Mouse (Mus musculus): ENCODE data around the gene Nop2. TPM values are rescaled to one million over a fixed set of nuclear protein-coding genes. Genes with fewer than 3 reads are reported as not detected.

Gene Nop2
- polyA plus RNA-seq, 1 experiment from 2014 or later: 54.4 TPM

DNA sequence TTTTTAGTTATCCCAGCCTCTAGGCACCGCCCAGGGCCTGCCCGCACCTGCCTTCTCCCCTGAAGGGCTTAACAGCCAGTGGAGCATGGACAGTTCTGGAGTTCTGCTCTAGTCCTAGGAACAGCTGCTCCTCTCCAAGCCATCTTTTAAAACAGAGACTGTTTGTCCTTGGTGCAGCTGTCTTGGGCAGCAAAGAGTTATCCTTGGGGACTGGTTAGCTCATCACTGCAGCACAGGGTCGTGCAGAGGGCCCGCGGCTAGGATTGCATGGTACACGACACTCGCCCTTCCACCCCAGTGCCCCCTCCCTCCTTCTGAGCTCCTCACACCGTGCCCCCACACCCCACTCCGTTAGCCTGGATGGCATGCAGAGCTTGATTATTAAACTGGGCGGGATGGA lies 15.6 kb downstream of the Nop2 start:
- Histone ChIP-seq H3K36me3 (ENCODE audit: control insufficient read depth, insufficient read depth) (peaks cover 2% of the 10 kb centered on the region; the same call in 1 of the 2 replicates), H3K4me2 (ENCODE audit: low read length) (no peak overlapping the region), H3K4me3 (replicated peaks; ENCODE audit: low read length) (no peak overlapping the region), H3K9ac (replicated peaks; ENCODE audit: low read depth, low read length) (no peak overlapping the region), H3K9me3 (ENCODE audit: control insufficient read depth, low read length) (no peaks in the 10 kb centered on the region), H3K27me3 (replicated peaks; ENCODE audit: control insufficient read depth, insufficient read depth, low read length) (no peaks in the 10 kb centered on the region), H3K4me1 (replicated peaks; ENCODE audit: control insufficient read depth, insufficient read depth, low read length) (peaks cover 37% of the 10 kb centered on the region), H3K27ac (ENCODE audit: low read length) (no peak overlapping the region)
- WGBS: 77% methylated on average over 10 of the region's 10 CpGs
- ATAC-seq: no peak

DNA sequence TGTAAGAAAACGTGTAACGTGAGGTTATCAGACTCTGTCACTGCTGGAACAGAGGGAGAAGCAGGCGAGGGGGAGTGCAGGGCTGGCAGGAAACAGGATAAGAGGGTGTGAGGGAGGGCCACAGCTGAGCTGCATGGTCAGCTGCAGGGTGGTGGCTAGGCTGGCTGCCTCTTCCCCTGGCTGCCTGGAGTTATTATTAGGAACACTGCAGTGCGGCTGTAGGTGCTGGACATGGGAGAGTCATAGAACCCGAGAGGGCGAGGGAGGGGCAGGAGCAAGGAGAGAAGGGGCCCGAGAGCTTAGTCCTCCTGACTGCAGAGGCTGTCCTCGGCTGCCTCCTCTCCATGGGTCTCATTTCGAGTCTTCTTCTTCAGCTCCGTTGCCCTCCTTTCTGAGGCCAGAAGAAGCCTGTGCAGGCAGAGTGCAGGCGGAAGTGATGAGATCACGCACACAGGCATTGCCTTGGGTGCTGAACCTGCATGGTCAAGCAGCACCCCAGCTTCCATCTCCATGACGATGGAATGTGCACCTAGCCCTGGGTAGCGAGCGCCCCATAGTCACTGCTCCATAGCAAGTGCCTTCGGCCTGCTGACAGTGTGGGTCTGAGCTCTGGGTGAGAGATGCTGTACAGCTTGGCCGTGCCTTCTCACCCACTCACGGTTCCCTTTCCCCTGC lies 16.7 kb downstream of the Nop2 start:
- H3K27me3 ChIP-seq (replicated peaks; ENCODE audit: control insufficient read depth, insufficient read depth, low read length): no peaks in the 10 kb centered on the region
- H3K36me3 ChIP-seq (ENCODE audit: control insufficient read depth, insufficient read depth): peaks cover 2% of the 10 kb centered on the region; the same call in 1 of the 2 replicates
- no peak overlapping the region for H3K27ac ChIP-seq (ENCODE audit: low read length)
- H3K9me3 ChIP-seq (ENCODE audit: control insufficient read depth, low read length): no peaks in the 10 kb centered on the region
- H3K9ac ChIP-seq (replicated peaks; ENCODE audit: low read depth, low read length): no peak overlapping the region; the same call in 1 of the 2 replicates
- H3K4me2 ChIP-seq (ENCODE audit: low read length): no peak overlapping the region
- no peak overlapping the region for H3K4me3 ChIP-seq (replicated peaks; ENCODE audit: low read length)
- peaks cover 37% of the 10 kb centered on the region for H3K4me1 ChIP-seq (replicated peaks; ENCODE audit: control insufficient read depth, insufficient read depth, low read length)
- ATAC-seq: no peak
- 72% methylated on average over 18 of the region's 18 CpGs for WGBS

DNA sequence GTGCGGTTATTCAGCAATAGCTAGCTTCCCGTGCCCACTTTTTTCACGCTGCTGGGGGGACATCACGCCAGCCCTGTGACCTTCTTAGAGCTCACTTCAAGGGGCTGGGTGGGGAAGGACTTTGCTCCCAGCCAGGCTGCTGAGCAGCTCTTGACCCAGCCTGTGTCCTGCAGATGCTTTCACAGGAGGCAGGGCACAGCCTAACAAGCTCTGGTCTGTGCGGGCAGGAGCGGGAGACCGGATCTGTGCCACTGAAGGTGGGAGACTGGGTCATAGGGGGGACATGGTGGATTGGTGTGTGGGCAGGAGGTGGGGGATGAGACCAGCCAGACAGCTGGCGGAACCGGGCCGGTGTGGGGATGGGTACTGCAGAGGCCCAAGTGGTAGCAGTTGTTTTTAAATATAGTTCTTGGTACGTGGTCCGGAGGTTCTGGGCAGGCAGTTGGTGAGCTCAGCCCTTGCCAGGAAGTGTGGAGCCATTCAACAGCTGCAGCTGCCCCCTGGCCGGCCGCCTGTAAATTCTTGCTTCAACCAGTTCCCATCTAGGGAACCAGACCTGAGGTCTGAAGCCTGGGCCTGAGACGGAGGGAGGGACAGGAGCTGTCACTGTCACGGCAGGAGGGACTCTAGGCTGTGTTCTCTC lies 17.3 kb downstream of the Nop2 start:
- Histone ChIP-seq H3K4me2 (ENCODE audit: low read length) (no peak overlapping the region), H3K9ac (replicated peaks; ENCODE audit: low read depth, low read length) (no peak overlapping the region), H3K4me1 (replicated peaks; ENCODE audit: control insufficient read depth, insufficient read depth, low read length) (peaks cover 37% of the 10 kb centered on the region), H3K36me3 (ENCODE audit: control insufficient read depth, insufficient read depth) (peaks cover 2% of the 10 kb centered on the region; the same call in 1 of the 2 replicates), H3K27me3 (replicated peaks; ENCODE audit: control insufficient read depth, insufficient read depth, low read length) (no peaks in the 10 kb centered on the region), H3K27ac (ENCODE audit: low read length) (no peak overlapping the region), H3K4me3 (replicated peaks; ENCODE audit: low read length) (no peak overlapping the region), H3K9me3 (ENCODE audit: control insufficient read depth, low read length) (no peaks in the 10 kb centered on the region)
- ATAC-seq: no peak
- 76% methylated on average over 16 of the region's 16 CpGs for WGBS

DNA sequence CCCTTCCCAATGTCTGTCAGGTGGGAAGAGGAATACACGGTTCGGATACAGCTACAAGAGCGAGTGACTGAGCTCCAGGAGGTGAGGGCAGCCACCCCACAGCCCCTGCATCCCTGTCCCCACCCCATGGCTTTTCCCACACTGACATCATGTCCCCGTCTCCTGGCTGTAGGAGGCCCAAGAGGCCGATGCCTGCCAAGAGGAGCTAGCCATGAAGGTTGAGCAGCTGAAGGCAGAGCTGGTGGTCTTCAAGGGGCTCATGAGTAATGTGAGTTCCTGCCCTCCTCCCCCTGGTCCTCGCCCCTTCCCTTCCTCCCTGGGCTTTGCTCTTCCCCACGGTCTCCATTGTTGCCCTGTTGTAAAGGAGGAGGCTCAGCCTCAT lies 17.9 kb downstream of the Nop2 start:
- no peak overlapping the region for H3K9ac ChIP-seq (replicated peaks; ENCODE audit: low read depth, low read length)
- no peak overlapping the region for H3K4me3 ChIP-seq (replicated peaks; ENCODE audit: low read length)
- H3K27ac ChIP-seq (ENCODE audit: low read length): no peak overlapping the region
- 57% methylated on average over 6 of the region's 7 CpGs for WGBS
- no peak overlapping the region for H3K4me2 ChIP-seq (ENCODE audit: low read length)
- no peaks in the 10 kb centered on the region for H3K27me3 ChIP-seq (replicated peaks; ENCODE audit: control insufficient read depth, insufficient read depth, low read length)
- H3K4me1 ChIP-seq (replicated peaks; ENCODE audit: control insufficient read depth, insufficient read depth, low read length): peaks cover 34% of the 10 kb centered on the region
- no peaks in the 10 kb centered on the region for H3K9me3 ChIP-seq (ENCODE audit: control insufficient read depth, low read length)
- no peak for ATAC-seq
- peaks cover 2% of the 10 kb centered on the region; the same call in 1 of the 2 replicates for H3K36me3 ChIP-seq (ENCODE audit: control insufficient read depth, insufficient read depth)

DNA sequence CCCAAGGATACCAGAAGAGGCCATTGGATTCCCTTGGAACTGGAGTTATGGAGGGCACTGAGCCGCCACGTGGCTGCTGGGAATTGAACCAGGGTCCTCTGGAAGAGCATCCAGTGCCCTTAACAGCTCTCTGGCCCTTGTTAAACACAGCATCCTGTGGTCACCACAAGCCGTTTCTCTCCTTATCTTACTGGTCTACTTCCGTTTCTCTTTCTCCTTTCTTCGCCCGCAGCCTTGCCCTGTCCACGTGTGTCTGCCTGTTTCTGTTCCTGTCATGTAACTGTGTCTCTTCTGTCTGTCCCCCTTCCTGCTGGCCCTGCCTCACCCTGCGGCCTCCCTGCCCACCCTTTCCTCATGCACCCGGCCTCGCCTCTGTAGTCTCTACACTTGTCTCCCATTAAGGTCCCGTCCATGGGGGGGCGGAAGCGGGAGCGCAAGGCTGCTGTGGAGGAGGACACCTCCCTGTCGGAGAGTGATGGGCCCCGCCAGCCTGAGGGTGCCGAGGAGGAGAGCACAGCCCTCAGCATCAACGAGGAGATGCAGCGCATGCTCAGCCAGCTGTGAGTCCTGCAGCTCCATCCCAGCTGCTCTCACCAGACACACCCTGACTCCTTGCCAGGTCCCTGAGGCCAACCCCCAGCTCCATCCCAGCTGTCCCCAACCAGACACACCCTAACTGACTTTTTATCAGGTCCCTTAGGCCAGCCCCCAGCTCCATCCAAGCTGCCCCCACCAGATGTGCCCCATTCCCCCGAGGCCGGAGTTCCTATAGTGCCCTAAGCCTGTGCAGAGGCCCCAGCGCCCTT lies 20.7 kb downstream of the Nop2 start:
- WGBS: 90% methylated on average over 22 of the region's 22 CpGs
- ATAC-seq: no peak

DNA sequence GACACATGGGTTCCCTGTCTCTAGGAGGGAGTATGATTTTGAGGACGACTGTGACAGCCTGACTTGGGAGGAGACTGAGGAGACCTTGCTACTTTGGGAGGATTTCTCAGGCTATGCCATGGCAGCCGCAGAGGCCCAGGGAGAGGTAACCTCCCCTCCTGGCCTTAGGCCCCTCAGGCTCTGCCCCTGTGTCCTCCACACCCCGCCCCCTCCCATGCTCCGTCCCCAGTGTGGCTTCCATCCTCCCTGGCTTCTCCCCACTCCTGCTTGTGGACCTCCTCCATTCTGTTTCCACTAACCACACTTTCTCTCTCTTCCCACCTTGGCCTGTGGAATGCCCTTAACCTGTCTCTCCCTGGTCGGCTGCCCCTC lies 21.3 kb downstream of the Nop2 start:
- no peak overlapping the region for H3K27ac ChIP-seq (ENCODE audit: low read length)
- no peak overlapping the region for H3K4me2 ChIP-seq (ENCODE audit: low read length)
- no peaks in the 10 kb centered on the region for H3K9me3 ChIP-seq (ENCODE audit: control insufficient read depth, low read length)
- H3K36me3 ChIP-seq (ENCODE audit: control insufficient read depth, insufficient read depth): peaks cover 2% of the 10 kb centered on the region; the same call in 1 of the 2 replicates
- no peak for ATAC-seq
- peaks cover 8% of the 10 kb centered on the region for H3K4me1 ChIP-seq (replicated peaks; ENCODE audit: control insufficient read depth, insufficient read depth, low read length)
- WGBS: 88% methylated on average over 5 of the region's 5 CpGs
- no peaks in the 10 kb centered on the region for H3K27me3 ChIP-seq (replicated peaks; ENCODE audit: control insufficient read depth, insufficient read depth, low read length)
- no peak overlapping the region for H3K4me3 ChIP-seq (replicated peaks; ENCODE audit: low read length)
- no peak overlapping the region for H3K9ac ChIP-seq (replicated peaks; ENCODE audit: low read depth, low read length)

More for the DNA sequence above, 20.7 kb downstream of the Nop2 start:
- no peak overlapping the region for H3K4me2 ChIP-seq (ENCODE audit: low read length)
- H3K9me3 ChIP-seq (ENCODE audit: control insufficient read depth, low read length): no peaks in the 10 kb centered on the region
- no peak overlapping the region for H3K9ac ChIP-seq (replicated peaks; ENCODE audit: low read depth, low read length)
- no peak overlapping the region for H3K4me3 ChIP-seq (replicated peaks; ENCODE audit: low read length)
- no peaks in the 10 kb centered on the region for H3K27me3 ChIP-seq (replicated peaks; ENCODE audit: control insufficient read depth, insufficient read depth, low read length)
- H3K36me3 ChIP-seq (ENCODE audit: control insufficient read depth, insufficient read depth): peaks cover 2% of the 10 kb centered on the region; the same call in 1 of the 2 replicates
- H3K4me1 ChIP-seq (replicated peaks; ENCODE audit: control insufficient read depth, insufficient read depth, low read length): peaks cover 12% of the 10 kb centered on the region
- H3K27ac ChIP-seq (ENCODE audit: low read length): no peak overlapping the region

DNA sequence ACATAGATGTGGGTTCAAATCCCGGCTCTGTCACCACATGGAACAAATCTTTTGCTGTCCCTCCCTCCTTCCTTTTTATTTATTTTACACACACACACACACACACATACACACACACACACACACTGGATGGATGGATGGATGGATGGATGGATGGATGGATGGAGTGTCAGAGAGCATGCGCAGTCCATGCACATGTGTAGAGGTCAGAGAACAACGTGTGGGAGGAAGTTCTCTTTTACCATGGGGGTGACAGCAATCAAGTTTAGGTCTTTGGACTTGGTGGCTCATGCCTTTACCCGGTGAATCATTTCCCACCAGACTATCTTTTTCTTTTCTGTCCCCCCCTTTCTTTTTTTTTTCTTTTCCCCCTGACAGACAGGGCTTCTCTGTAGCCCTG lies 22.0 kb downstream of the Nop2 start:
- Histone ChIP-seq H3K9ac (replicated peaks; ENCODE audit: low read depth, low read length) (no peak overlapping the region), H3K9me3 (ENCODE audit: control insufficient read depth, low read length) (no peaks in the 10 kb centered on the region), H3K36me3 (ENCODE audit: control insufficient read depth, insufficient read depth) (peaks cover 2% of the 10 kb centered on the region; the same call in 1 of the 2 replicates)

DNA sequence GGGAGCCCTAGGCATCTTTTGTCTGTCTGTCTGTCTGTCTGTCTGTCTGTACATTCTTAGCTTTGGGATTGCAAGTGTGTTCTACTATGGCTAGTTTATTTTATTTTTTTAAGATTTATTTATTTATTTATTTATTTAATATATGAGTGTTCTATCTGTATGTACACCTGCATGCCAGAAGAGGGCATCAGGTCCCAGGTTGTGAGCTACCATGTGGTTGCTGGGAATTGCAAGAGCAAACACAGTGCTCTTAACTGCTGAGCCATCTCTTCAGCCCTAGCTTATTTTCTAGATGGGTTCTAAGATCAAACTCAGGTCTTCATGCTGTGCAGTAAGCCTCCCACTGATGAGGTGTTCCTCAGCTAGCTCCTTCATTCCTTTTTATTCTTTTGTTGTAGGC lies 22.8 kb downstream of the Nop2 start:
- no peaks in the 10 kb centered on the region for H3K27me3 ChIP-seq (replicated peaks; ENCODE audit: control insufficient read depth, insufficient read depth, low read length)
- H3K4me1 ChIP-seq (replicated peaks; ENCODE audit: control insufficient read depth, insufficient read depth, low read length): no peaks in the 10 kb centered on the region
- H3K27ac ChIP-seq (ENCODE audit: low read length): no peak overlapping the region
- H3K9ac ChIP-seq (replicated peaks; ENCODE audit: low read depth, low read length): no peak overlapping the region
- ATAC-seq: no peak
- no peaks in the 10 kb centered on the region for H3K9me3 ChIP-seq (ENCODE audit: control insufficient read depth, low read length)
- H3K4me2 ChIP-seq (ENCODE audit: low read length): no peak overlapping the region
- H3K4me3 ChIP-seq (replicated peaks; ENCODE audit: low read length): no peak overlapping the region
- peaks cover 2% of the 10 kb centered on the region; the same call in 1 of the 2 replicates for H3K36me3 ChIP-seq (ENCODE audit: control insufficient read depth, insufficient read depth)

More for the DNA sequence above, 22.0 kb downstream of the Nop2 start:
- 94% methylated on average over 4 of the region's 4 CpGs for WGBS
- H3K4me2 ChIP-seq (ENCODE audit: low read length): no peak overlapping the region
- no peak overlapping the region for H3K27ac ChIP-seq (ENCODE audit: low read length)
- H3K4me1 ChIP-seq (replicated peaks; ENCODE audit: control insufficient read depth, insufficient read depth, low read length): peaks cover 1% of the 10 kb centered on the region
- no peaks in the 10 kb centered on the region for H3K27me3 ChIP-seq (replicated peaks; ENCODE audit: control insufficient read depth, insufficient read depth, low read length)
- no peak for ATAC-seq
- no peak overlapping the region for H3K4me3 ChIP-seq (replicated peaks; ENCODE audit: low read length)

DNA sequence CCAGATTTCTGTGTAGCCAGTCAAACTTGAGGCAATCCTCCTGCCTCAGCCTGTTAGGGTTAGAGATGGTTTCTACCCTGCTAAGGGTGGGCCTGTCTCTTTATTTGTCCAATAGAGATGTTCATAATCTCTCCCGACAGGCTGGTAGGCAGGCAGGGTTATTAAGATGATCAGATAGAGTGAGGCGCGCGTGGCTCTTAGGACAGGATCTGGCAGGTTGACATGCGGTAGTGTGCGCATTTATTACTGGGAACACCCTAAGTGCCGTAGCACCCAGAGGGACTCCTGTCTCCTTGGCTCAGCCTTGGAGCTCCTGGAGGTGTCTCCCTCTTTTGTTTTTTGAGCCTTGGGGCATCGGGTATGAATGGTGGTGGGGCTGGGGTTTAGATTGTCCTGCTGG lies 23.6 kb downstream of the Nop2 start:
- Histone ChIP-seq H3K36me3 (ENCODE audit: control insufficient read depth, insufficient read depth) (peaks cover 8% of the 10 kb centered on the region; the same call in 1 of the 2 replicates), H3K4me1 (replicated peaks; ENCODE audit: control insufficient read depth, insufficient read depth, low read length) (no peaks in the 10 kb centered on the region), H3K4me3 (replicated peaks; ENCODE audit: low read length) (no peak overlapping the region), H3K27ac (ENCODE audit: low read length) (no peak overlapping the region), H3K27me3 (replicated peaks; ENCODE audit: control insufficient read depth, insufficient read depth, low read length) (no peaks in the 10 kb centered on the region), H3K9me3 (ENCODE audit: control insufficient read depth, low read length) (no peaks in the 10 kb centered on the region), H3K9ac (replicated peaks; ENCODE audit: low read depth, low read length) (0 out of 2 replicates have a peak overlapping the region, but pooled peaks have one; percentile 6), H3K4me2 (ENCODE audit: low read length) (no peak overlapping the region)
- WGBS: 90% methylated on average over 8 of the region's 8 CpGs
- no peak for ATAC-seq
